Mouse (Mus musculus) c-Kit-negative CD71-positive TER-119-positive erythroid progenitor cells, embryonic 14.5 days (primary cell): Measurements from ENCODE around the gene Mgarp.
"Not testable (repeated sequence)": the region's sequence is repeated elsewhere in the genome, so short reads cannot be mapped to it uniquely, and the experiment has no call there.

Source experiments
- DNase-seq: peaks from one replicate; pipeline ENCODE4 v3.0.0-alpha.2; 2013; ENCODE audit warnings: low read depth, low spot score

The Mgarp gene

GRCm38 (mm10) chr3:51366926-51367325, 29.6 kb downstream of the Mgarp start:
- DNase-seq = no peak

- DNase-seq = no peak
These were observed 31.0 kb downstream of the Mgarp start for GRCm38 (mm10) chr3:51365517-51365882.

DNA sequence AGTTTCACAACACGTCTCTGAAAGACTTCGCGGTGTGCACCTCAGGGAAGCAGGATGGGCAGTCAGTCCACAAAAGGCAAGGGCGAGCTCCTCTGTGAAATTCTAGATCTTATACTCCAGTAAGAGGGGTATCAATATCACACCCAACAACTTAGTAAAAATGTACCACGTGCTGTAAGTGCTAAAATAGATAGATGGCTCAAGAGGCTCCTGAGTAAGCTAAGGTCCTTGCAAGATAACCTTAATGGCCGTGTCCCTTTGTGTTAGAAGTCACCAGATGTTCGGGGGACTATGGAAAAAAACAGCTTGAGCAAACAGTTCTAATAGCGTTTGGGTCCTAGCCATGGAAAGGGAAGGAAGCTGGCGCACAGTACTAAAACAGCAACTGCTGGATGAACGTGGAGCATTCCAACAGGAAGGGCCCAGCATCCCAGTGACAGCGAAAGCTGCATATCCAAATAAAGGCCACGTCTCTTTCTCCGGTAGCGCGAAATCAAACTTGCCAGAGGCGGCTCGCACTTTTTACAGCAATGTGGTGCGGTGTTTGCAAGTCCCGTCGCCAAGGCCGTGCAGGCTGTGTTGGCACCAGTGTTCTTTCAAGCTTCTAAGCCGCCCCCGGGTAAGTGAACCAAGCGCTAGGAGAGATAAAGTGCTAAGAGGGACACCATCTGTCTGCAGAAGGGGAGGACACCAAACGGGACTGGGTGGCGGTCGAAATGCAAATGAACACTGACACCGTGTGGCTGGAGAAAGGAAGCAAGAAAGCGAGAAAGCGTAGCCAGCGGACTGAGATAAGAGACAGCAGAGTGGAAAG, 31.6 kb downstream of the Mgarp start:
- peak; percentile 74 for DNase-seq

DNA sequence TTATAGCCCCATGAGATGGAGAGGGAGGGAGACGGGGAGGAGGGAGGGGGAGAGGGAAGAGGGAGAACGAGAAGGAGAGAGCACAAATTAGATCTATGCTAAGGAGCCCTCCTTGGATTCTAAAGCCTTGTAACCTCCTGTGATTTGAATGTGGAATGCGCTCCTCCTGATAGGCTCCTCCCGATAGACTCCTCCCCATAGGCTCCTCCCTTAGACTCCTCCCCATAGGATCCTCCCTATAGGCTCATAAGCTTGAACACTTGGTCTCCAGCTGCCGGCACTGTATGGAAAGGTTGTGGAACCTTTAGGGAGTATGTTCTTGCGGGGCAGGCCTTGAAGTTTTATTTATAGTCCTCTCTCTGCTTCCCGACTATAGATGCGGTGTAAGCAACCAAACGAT, 35.5 kb downstream of the Mgarp start:
- DNase-seq = no peak

DNA sequence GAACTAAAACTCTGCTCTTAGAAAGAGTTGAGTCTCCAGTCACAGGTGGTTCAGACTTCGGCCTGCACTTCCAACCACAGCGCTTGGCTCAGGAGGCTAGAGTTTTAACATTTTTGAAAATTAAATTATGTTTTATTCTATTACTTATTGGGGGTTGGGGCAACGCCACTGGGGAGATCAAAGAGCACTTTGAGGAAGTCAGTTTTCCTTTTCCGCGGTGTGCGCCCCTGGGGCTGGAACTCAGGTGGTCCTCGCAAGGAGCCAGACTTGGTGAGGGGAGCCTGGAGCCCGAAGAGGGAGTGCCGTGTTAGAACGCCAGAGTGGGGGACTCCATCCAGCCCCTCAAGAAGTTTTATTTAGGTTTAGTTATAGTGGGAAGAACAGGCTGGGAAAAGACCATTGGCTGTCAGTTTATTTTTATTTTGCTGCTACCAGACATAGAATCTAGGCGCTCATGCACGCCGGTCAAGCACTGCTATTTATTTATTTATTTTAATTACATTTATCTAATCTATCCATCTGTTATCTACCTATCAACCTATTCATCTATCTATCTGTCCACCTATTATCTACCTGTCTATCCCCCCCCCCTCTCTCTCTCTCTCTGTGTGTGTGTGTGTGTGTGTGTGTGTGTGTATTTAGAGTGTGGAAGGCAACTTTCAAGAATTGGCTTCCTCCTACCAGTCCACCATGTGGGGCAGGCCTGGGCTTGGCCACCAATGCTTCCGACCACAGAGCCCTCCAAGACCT, 36.8 kb downstream of the Mgarp start:
- no peak for DNase-seq

DNA sequence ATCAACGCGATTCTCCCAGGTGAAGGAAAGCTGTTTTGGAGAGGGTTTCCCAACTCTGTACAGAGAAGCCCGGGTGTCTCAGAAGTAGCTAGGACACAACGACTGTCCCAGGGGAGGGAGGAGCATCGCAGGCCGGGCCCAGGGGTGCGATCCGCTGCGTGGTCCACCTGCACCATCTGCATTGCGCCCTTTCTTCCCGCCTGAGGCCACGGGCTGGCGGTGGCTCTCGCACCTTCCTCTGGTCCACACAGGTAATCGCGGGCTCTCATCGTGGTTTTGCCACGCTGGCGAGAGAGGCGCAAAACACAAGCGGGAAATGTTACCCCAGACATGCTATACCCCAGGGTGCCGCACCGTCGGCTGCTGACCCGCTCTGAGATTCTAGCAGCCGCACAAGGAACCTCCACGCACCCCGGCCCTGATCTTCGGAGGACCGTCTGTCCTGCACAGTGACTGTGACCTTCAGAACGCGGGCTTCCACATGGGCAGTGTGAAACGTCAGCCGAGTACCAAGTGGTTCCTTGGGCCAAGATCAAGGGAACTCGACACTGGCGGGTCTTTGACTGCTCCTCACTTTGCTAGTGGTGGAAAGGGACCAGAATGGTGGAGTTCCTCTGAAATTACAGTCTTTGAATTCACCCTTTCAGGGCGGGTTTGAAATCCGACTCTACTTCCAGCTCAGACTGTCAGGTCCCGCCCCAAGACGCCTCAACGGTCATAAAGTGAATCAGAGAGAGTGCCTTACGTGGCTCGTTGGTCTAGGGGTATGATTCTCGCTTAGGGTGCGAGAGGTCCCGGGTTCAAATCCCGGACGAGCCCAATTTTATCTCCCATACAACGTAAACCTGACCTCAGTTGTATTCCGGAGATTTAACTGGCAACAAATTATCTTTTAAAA, 37.6 kb downstream of the Mgarp start:
- DNase-seq = peak; percentile 76

DNA sequence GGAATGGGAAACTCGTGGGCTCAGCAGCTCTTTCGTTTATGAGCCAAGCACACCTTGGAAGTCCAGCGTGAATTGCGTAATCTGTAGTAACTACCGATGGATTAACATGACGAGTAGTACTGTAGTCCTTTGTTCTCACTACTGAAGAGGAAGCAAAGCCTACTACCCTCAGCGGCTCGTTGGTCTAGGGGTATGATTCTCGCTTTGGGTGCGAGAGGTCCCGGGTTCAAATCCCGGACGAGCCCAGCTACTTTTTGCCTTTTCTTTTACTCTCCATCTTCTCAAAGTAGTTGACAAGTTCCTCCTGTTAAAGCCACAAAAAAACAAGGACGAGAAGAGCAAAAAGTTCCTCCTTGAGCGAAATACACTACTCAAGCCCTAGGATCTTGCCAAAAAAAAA, 38.4 kb downstream of the Mgarp start:
- DNase-seq = peak; percentile 60

DNA sequence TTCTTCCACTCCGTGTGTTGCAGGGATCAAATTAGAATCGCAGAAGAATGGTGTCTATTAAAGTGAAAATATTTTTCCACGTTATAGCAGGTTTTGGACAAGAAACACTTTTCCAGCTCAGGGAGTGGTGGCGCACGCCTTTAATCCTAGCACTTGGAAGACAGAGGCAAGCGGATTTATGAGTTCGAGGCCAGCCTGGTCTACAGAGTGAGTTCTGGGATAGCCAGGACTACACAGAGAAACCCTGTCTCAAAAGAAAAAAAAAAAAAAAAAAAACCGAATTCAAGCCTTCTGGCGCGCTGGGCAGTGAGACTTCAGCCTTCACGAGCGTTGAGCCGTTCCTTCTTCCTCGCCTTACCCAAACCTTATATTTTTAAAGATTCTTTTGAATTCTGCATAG, 38.9 kb downstream of the Mgarp start:
- no peak for DNase-seq

DNA sequence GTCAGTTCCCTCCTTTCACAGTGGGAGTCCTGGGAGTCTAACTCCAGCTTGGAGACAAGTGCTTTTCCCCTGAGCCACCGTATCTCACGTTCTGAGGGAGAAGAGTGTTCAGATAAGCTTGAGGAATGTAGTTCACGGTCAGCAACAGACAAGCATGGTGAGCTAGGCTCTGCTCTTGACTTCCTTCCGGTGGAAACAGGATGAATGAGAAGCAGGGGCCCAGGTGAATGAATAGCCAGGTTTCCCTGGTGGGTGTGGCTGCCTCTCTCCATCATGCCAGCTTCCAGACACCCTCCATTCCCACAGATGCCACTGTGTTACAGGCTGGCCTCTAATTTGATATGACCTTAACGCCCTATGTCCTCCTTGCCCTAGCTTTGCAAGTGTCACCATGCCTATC, 39.5 kb downstream of the Mgarp start:
- DNase-seq = no peak

DNA sequence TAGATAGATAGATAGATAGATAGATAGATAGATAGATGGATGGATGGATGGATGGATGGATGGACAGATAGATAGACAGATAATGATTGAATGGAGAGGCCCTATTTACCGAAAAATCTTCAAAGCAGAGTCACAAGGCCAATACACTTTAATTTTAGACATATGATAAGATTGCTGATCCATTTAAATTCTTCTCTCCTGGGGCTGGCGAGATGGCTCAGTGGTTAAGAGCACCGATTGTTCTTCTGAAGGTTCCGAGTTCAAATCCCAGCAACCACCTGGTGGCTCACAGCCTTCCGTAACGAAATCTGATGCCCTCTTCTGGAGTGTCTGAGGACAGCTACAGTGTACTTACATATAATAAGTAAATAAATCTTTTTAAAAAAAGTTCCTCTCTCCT, 41.6 kb downstream of the Mgarp start:
- DNase-seq = not testable (repeated sequence)

- DNase-seq = no peak
These were observed 42.5 kb downstream of the Mgarp start for GRCm38 (mm10) chr3:51354034-51354427.

GRCm38 (mm10) chr3:51353325-51354033, 43.1 kb downstream of the Mgarp start:
- peak; percentile 55 for DNase-seq

DNA sequence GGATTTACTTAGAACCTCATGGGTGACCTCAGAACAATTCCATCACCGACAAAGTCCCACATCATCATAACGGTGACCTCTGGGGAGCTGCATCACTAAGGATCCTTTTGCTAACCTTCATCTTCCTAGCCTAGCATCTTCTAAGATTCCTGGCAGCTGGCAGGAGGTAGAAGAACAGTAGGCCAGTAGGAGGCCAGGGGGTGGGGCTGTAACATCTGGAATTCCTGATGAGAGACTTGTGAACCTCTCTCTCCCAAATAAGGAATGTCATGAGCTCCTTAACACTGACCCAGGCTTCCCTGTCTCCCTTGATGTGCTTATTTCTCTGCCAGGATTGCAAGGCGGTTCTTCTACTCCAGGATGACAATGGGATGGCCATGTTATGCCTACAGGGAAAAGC, 45.7 kb downstream of the Mgarp start:
- no peak for DNase-seq

GRCm38 (mm10) chr3:51348646-51349238, 47.8 kb downstream of the Mgarp start:
- DNase-seq = no peak

DNA sequence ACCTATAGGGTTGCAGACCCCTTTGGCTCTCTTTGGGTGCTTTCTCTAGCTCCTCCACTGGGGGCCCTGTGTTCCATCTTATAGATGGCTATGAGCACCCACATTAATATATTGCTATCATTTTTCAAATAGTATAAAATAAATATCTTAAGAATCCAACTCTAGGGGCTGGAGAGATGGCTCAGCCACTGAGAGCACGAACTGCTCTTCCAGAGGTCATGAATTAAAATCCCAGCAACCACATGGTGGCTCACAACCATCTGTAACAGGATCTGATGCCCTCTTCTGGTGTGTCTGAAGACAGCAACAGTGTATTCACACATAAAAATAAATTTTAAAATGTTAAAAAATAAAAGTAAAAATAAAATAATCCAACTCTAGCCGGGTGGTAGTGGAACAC, 51.5 kb downstream of the Mgarp start:
- not testable (repeated sequence) for DNase-seq

- not testable (repeated sequence) for DNase-seq
These were observed 52.4 kb downstream of the Mgarp start for GRCm38 (mm10) chr3:51344182-51344581.

DNA sequence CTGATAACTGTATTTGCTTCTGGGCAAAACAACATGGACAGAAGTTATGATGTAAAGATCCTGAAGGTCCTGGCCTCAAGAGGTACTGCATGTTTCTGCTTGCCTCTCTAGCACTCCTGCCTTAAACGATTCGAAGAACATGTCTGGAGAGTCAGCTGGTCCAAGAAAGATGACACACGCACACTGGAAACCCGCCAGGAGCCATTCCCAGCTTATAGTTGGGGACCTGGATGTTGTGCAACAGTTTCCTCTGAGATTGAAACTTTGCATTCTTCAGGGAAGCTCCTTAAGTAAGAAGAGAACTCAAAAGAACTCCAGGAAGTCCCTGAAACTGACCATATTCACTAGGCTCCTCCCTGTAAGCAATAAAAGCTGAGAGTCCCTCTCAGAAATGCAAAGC, 53.3 kb downstream of the Mgarp start:
- no peak for DNase-seq

- no peak for DNase-seq
These were observed 54.4 kb downstream of the Mgarp start for GRCm38 (mm10) chr3:51342152-51342551.

DNA sequence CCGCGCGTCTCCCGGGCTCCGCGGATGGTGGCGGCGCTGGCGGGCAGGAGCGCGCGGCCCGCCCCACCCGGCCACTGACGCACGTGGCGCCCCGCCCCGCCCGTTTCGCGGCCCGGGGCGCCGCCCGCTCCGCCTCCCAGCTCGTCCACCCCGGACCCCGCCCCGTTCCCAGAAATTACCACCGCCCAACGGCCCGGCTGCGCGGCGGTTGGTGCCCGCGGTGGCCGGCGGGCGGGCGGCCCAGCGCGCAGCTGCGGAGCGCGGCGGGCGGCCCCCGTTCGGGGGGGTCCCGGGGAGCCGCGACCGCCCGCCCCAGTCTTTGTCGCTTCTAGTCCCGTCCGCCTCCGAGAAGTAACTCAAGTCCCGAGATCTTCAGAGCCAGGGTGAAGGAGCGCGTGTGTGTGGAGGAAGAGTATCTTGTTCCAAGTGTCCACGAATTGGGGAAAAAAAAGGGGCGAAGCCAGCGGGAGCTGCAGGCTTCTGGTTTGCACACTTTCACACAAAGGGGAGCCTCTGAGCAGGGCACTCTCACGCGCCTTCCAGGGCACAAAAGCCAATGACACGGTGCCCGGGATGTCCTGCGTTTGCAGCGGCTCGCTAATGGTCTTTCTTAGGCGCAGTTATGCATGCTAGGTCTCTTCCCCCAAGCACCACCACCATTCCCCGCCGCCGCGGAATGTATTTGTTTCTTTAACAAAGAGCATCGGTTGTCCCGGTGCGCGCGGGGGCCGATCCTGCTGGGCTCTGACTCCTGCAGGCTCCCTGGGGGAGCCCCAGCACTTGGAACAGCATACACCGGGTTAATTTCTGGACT, 55.1 kb downstream of the Mgarp start:
- DNase-seq = peak; percentile 82
